Mouse (Mus musculus) brown adipose tissue, adult 24 weeks (tissue): ENCODE results near the gene Ppp1r16b. TPM values are rescaled to one million over a fixed set of nuclear protein-coding genes. Genes with fewer than 3 reads are reported as not detected.

Experiments used
- H3K27ac ChIP-seq: fragments of 200-500 bp; replicated peaks from 2 replicates; pipeline ENCODE4 v1.5.1; 2012; ENCODE audit warnings: low read depth, mild to moderate bottlenecking, low read length
- H3K4me1 ChIP-seq: fragments of 200-500 bp; 2 replicates; pipeline ENCODE4 v1.6.1; 2012; ENCODE audit warnings: low read length, mixed read lengths; ENCODE audit not compliant: control insufficient read depth, insufficient read depth, insufficient read length
- H3K4me3 ChIP-seq: fragments of 200-500 bp; 2 replicates; pipeline ENCODE4 v1.5.1; 2012; ENCODE audit warnings: low read depth, mild to moderate bottlenecking, low read length, moderate library complexity; ENCODE audit not compliant: insufficient read depth
- polyA plus RNA-seq: library from polyadenylated mRNA; stranded (reverse); fragments of >200 nt; gene quantifications from 2 replicates; pipeline ENCODE4 v1.2.4, GENCODE M21; 2012; ENCODE audit not compliant: missing spikeins, insufficient read depth, insufficient read length

Gene Ppp1r16b
- polyA plus RNA-seq, 1 experiment, result 1.1 TPM

DNA sequence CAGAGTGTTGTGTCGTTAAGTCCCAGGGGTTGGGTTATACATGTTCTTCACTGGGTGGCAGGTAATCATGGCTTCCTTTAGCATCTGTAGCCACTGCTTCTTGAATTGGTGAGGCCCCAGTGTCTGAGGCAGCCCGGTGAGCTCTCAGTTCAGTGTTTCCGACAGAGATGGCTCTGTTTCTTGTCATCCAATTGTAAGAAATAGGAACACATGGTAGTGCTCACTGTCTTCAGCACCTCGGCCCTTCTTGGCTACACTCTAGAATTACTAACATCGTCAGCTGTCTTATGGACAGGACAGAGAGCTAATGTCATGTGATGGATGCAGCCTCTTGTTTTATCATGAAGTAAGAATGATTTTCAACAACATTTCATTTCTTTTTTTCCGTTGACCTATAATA is 10.0 kb downstream of the Ppp1r16b start:
- no peak overlapping the region for H3K4me3 ChIP-seq
- no peak overlapping the region for H3K27ac ChIP-seq
- H3K4me1 ChIP-seq, result peaks cover 3% of the 10 kb centered on the region; the same call in 1 of the 2 replicates

DNA sequence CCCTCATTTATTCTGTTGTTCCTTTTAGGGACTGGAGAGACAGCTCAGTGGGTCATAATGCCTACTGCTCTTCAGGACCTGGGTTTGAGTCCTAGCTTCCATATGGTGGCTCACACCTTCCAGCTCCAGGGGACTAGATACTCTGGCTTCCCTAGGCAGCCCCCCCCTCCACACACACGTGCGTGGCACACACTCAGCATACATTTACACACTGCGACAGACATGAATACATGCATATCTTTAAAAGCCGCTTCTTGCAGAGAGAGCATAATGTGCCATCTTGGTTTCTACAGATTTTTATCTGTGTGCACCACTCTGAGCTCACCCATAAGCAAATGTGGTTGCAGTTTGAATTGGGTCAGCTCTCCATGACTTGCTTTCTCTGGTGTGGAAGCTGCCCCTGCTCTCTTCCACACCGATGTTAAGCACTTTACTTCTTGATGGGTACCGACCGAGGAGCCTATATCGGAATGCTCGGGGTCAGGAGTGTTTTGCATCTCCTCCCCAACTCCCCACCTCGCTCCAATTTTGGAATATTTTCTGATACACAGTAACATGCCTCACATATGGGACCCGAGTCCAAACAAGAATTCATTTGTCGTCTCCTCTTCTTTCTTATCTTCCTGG is 10.8 kb downstream of the Ppp1r16b start:
- Histone ChIP-seq H3K4me3 (no peak overlapping the region), H3K27ac (no peak overlapping the region), H3K4me1 (0 out of 2 replicates have a peak, but pooled peaks cover 3% of the 10 kb centered on the region)

DNA sequence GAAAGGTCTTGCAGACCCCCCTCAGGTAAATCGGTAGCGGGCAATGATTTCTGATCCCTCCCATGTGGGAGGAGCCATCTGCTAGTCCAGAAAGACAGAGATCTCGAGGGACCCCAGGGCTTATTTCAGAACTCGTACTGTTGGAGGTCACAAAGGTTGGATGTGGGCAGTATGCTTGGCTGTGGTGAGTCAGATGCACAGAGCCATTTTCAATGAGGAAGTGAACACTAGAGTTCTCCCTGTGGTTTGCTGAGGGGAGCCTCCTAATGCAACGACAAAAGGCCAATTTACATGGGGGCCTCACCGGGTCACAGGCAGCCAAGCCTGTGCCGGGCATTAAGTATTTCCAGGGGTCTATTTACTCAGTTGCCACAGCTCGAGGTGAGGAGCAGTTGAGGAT is 12.7 kb downstream of the Ppp1r16b start:
- H3K4me1 ChIP-seq, result peaks cover 15% of the 10 kb centered on the region
- H3K4me3 ChIP-seq, result no peak overlapping the region
- no peak overlapping the region for H3K27ac ChIP-seq

DNA sequence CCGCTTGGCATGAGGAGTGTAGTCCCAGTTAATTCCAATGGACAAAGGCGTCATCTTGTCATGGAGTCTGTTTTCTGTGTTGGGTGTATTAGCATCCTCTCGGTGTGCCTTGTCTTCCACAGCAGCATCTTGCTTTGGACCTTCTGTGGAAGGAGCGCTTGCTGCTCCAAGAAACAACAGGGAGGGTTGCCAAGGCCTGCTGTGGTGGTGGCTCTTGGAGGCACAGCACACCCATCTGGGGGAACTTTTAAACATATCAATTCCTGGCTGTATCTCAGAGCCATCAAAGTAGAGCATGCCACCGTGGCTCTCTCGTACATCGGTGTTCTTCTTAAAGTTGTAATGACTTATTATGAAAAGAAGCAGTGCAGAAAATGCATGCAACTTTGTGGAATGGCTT is 13.9 kb downstream of the Ppp1r16b start:
- Histone ChIP-seq H3K4me1 (peaks cover 21% of the 10 kb centered on the region), H3K27ac (no peak overlapping the region), H3K4me3 (no peak overlapping the region)

DNA sequence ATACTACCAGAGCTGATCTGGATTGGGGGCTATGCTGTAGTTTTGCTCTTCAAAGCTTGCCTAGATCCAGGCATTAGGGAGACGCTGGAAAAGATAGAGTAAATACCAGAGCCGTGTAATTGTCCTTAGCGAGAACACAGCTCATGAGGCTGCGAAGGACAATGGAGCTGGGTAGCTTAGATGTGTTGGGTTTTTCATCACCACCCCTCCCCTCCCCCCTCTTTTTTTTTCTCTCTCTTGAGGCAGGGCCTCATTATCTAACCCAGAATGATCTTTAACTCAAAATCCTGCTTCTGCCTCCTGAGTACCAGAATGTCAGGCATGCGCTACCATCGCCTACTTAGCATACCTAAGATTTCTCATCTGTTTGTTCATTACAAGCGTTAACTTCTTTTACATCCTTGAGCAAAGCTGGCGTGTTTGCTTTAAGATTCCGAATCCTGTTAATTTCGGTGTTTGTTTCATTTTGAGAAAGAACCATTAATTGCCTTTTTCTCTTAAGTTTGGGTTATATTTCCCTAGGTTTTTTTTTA is 15.2 kb downstream of the Ppp1r16b start:
- H3K4me1 ChIP-seq, result peaks cover 26% of the 10 kb centered on the region
- no peak overlapping the region for H3K27ac ChIP-seq
- no peak overlapping the region for H3K4me3 ChIP-seq

DNA sequence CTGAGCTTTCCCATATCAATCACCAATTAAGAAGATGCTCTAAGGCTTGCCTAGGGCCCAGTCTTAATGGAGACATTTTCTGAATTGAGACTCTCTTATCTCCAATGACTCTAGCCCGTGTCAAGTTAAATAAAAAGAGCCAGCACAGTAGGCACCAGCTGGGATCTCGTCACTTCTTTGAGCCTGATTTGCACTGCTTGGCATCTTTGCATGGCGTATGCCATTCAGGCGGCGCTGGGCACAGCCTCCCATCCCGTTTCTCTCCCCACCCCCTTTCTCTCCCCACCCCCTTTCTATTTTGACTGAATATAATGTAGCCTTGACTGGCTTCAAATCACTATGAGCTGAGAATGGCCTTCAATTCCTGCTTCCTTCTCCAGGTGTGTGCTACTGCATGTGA is 16.5 kb downstream of the Ppp1r16b start:
- peaks cover 26% of the 10 kb centered on the region for H3K4me1 ChIP-seq
- 0 out of 2 replicates have a peak overlapping the region, but pooled peaks have one; percentile 10 for H3K27ac ChIP-seq
- no peak overlapping the region for H3K4me3 ChIP-seq

DNA sequence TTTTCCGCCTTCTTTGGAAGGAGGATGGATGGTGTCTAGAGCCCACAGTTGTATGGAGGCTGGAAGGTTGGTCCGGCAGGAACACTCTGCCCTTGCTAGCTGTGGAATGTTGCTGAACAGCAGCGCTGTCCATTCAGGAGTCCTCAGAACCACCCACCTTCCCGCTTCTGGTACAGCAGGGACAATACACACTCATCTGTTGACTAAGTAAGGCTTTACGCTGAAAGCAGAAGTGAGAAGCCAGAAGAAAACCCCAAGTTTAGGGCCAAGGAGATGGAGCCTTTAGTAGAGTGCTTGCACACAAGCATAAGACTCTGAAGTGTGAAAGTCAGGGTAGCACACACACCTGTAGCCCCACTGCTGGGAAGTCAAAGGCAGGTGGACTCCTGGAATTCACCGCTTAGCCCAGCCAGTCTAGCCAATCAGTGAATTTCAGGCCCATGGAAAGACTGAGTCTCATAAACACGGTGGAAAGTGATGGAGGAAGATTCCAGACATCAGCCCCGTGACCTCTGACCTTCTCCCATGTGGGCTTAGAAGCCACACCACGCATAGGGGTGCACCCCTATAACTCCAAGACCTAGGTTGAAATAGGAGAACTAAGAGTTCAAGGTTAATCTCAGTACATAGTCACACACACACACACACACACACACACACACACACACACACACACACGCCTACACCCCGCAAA is 17.3 kb downstream of the Ppp1r16b start:
- Histone ChIP-seq H3K4me1 (peaks cover 29% of the 10 kb centered on the region), H3K4me3 (no peak overlapping the region), H3K27ac (peak overlapping the region; percentile 10)

DNA sequence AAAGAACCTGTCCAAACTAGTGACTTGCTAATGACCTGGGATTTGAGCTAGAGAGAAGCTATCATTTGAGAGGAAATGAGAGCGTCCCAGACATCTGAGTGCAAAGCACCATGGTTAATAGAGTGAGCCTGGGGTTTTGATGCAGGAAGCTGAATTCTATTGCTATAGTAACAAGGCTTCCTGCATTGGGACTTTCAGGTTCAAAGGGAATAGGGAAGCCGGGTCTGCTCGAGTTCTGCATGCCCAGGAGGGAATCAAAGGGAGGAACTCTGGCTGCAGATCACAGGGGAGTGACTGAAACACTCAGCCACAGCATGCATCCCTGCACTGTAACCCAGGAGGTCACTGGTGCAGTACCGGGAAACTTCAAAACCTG is 17.8 kb downstream of the Ppp1r16b start:
- H3K4me1 ChIP-seq, result peaks cover 29% of the 10 kb centered on the region
- H3K4me3 ChIP-seq, result no peak overlapping the region
- H3K27ac ChIP-seq, result peak overlapping the region; percentile 10; the same call in 1 of the 2 replicates

DNA sequence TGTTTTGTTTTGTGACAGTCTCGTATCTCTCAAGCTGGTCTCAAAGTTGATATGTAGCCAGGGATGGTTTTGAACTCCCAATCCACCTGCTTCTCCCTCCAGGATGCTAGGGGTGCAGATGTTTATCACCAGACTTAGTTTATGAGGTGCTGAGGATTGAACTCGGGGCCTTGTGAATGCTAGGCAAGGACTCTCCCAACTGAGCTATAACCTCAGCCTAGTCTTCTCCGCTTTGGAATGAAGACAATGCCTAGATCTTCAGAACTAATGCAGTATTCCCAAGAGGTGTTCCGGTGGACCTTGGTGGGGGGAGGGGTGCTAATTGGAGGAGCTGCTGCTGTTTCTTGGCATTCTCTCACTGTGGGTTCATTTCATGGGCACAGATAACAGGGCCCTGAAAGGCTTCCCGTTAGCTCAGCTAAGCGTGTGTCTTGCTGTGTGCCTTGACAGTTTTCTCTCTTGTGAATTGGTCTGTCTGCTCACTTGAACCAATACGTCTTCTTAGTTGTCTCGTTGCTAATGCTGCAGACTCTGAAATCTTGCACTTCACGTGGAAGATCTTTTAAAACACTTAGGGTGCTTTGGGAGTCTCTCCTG is 19.1 kb downstream of the Ppp1r16b start:
- H3K4me1 ChIP-seq, result peaks cover 39% of the 10 kb centered on the region
- H3K4me3 ChIP-seq, result no peak overlapping the region
- H3K27ac ChIP-seq, result peak overlapping the region; percentile 31; the same call in 1 of the 2 replicates

DNA sequence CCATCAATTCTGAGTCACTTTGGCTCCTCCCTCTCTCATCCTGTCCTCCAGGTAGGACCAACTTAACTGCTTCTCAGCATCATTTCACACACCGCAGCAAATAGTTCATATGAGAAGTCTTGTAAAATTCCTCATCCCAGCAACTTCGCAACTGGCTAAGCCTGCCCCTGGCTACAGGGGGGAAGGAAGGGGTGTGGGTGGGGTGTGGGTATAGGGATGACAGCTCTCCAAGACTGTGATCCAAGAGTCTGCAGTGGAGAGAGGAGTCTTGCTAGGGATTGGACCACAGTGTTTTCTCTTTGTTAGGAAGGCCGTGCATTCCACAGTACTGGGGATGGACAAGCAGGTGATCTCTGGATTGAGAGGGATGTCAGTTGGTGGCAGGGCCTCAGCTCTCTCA is 19.7 kb downstream of the Ppp1r16b start:
- no peak overlapping the region for H3K4me3 ChIP-seq
- H3K27ac ChIP-seq, result 0 out of 2 replicates have a peak overlapping the region, but pooled peaks have one; percentile 31
- peaks cover 45% of the 10 kb centered on the region for H3K4me1 ChIP-seq

DNA sequence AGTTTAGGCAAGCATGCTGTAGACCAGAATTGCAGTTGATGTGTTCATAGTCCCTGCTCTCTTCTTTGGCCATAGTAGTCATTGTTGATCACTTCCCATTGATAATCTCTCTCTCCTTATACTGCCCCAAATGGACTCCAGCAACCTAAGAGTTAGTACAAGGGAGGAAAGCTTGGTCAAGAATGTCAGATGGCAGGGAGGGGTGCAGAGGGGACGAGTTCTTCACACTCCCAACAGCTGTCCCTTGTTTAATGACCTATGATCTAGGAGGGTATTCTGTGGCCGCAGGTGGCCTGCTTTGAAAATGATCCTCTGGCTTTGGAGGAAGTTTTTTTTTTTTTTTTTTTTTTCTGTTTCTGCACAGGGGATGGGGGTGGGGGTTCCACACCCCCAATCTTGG is 21.2 kb downstream of the Ppp1r16b start:
- H3K4me1 ChIP-seq, result peaks cover 47% of the 10 kb centered on the region
- no peak overlapping the region for H3K4me3 ChIP-seq
- H3K27ac ChIP-seq, result no peak overlapping the region

DNA sequence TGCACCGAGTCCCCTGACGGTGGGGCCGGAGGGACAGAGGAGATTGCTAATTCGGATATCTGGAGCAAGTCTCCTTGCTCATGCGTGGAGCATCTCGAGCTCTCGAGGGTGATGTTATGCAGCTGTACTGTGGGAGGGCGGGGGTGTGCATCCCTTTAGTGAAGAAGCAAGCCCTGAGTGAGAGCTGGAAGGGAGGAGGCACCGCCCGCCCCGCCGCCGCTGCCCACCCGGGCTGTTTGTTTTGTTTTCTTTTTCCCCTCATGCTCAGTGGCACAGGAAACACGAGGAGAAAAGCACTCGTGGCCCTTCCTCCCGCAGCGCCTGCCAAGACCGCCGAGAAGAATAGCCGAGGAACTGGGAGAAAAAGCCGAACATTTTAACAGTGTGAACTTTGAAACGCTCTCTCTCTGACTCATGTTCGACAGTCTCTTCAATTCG is 22.6 kb downstream of the Ppp1r16b start:
- Histone ChIP-seq H3K27ac (peak overlapping the region; percentile 96), H3K4me3 (no peak overlapping the region), H3K4me1 (peaks cover 39% of the 10 kb centered on the region)

DNA sequence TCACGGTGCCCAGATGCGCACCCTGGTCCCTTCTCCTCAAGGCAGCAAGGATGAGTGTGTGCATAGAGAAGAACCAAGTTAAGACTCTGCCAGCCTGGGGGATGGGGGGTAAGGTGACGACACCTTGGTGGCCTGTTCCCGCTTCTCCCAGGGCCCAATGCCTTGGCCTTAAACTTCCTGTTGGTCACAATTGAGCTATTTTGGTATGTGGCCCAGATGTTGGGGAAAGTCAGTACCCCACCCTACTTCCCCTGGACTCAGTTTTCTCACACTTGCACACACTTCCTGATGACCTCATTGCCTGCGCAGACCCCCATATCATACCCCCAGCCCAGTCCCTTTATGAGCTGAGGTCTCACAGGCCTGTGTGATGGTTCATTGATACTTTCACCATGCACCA is 23.9 kb downstream of the Ppp1r16b start:
- Histone ChIP-seq H3K27ac (peak overlapping the region; percentile 96), H3K4me1 (peaks cover 37% of the 10 kb centered on the region), H3K4me3 (no peak overlapping the region)

DNA sequence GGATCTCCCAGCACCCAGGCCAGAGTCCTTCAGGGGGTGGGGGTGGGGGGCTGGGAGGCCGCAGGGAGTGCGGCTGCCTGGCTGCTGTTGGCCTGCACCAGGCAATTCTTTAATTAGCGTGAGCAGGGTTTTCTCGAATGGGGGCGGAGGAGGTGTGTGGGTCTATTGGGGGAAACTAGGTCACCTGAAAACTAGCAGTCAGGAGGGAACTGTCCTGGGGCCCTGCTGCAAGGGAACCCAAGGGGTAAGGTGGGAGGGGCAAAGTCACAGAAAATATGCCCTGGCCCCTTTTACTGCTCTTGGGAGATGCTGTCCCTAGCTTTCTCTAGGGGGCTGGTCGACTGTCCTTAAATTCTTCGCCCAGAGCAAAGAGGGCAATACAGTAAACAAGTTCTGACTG is 24.4 kb downstream of the Ppp1r16b start:
- no peak overlapping the region for H3K4me3 ChIP-seq
- H3K27ac ChIP-seq, result peak overlapping the region; percentile 96
- H3K4me1 ChIP-seq, result peaks cover 31% of the 10 kb centered on the region

DNA sequence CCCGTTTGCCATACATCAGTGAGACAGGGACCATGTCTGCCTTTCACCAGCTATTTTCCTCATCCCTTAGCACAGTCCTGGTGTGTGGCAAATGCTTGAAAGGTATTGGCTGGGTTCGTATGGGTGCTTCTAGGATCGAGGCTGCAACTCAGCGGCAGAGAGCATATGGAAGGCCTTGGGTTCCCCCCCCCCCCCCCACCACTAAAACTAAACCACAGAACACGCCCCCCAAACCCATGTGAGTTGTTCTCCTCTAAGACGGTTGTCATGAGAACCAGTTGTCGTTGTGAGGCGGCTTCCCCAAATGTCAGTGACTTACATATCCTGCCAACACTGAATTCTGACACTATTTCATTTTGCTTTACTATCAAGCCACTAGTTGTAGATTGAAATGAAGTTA is 24.9 kb downstream of the Ppp1r16b start:
- Histone ChIP-seq H3K4me1 (peaks cover 29% of the 10 kb centered on the region), H3K4me3 (no peak overlapping the region), H3K27ac (peak overlapping the region; percentile 96)
